Mouse (Mus musculus): ENCODE data around the gene Syne2.

Syne2 gene

DNA sequence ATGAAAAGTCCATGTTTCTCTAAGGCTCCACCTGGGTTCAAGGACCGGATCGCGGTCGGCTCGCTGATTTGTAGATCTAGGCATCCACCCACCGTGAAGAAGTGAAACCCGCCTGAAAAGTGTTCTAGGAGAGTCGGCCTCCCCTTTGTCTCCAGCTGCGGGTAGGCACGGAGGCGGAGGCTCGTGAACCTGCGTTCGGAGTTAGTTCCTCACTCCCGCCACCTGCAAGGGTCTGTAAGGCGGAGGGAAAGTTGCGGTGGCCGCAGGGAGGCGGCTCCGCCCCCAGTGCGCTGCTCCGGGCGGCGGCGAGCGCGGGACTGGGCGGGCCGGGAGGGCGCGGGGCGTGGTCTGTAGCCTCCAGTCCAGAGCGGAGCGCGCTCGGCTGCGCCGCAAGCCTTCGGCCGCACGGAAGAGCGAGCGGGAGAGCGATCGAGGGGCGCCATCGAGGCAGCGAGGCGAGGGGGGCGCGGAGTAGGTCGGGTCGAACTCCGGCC, at the start of gene Syne2:
Syne2 (plus strand) TSS at position 176 of the 494 bp plus-strand sequence.
- in situ Hi-C loops (cut with MboI; ENCODE audit: low sequenced_read_pairs), result no loop called here

DNA sequence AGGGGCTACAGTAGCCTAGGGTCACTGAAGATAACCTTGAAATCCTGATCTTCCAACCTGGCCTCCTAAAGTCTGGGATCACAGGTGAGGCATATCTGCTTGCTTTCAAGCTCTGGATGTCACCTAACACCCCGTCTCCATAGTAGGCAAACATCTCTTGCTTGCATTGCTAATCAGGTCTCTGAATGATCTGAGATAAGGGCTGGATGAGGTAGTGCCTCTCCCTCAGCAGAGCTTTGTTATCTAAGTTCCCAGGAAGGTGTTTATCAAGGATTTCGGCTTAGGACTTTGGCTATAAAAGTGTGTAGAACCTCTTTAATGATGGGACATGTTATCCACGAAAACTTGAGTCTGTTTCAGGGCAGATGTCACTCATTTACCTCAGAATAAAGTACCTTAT, 46.5 kb upstream of the Syne2 start:
- in situ Hi-C loops (cut with MboI; ENCODE audit: low sequenced_read_pairs), result loop anchor here (10.0 to 25.0 kb wide), 3 partner anchors 309 to 1459 kb away; partner anchors contain the start of genes Esr2 and Gm11042

DNA sequence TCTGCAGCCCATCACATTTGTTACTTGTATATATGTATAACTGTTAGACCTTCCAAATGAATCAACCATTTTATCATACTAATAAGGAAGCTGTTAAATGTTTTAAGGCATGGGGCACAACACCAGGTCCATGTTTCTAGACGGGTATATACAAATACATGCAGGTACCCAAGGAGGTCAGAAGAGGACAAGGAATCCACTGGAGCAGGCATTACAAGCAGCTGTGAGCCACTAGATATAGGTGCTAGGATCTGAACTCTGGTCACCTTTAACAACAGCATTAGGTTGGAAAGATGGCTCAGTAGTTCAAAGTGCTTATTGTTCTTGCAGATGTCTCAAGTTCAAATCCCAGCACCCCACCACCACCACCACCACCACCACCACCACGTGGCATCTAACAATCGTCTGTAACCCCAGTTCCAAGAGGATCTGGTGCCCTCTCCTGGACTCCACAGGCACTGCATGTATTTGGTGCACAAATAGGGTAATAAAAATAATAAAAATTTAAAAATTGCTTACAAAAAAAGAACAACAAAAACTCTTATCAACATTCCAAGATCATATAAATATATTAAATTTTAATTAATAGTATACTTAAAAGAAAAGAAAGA, 45.4 kb upstream of the Syne2 start:
- in situ Hi-C loops (cut with MboI; ENCODE audit: low sequenced_read_pairs), result loop anchor here (10.0 to 25.0 kb wide), 3 partner anchors 310 to 1460 kb away; partner anchors contain the start of genes Esr2 and Gm11042

DNA sequence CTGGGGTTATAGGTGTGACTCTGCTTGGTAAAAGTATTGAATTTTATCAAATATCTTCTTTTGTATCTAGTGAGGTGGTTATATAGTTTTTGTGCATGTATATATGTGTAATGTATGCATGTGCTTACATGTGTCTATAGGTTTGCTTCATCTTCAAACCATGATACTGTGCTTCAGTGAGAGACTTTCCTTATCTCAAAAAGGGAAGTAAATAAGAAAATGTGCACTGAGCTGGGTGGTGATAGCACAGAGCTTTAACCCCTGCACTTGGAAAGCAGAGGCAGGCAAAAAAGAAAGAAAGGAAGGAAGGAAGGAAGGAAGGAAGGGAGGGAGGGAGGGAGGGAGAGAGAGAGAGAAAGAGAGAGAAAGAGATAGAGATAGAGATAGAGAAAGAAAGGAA, 36.5 kb upstream of the Syne2 start:
- in situ Hi-C loops (cut with MboI; ENCODE audit: low sequenced_read_pairs), result loop anchor here (25.0 kb wide), 1 partner anchor 556 kb away; no protein-coding TSS in a partner anchor

DNA sequence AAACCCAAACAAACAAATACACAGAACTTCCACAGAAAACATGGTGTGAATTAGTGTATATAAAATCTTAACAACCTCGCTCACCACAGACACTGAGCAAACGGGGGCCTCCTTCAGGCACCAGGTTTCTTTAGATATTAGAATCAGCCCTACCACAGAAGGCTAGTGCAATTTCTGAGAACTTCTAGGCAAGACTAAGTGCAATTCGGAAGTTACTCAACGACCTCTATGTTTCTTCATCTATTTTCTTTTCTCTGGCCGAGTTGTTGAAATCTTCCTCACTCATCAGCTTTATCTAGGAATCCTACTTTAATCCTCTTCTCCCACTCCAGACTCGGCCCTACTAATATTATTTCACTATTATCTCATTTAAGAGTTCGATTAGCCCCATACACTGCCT, 35.9 kb upstream of the Syne2 start:
- in situ Hi-C loops (cut with MboI; ENCODE audit: low sequenced_read_pairs), result loop anchor here (25.0 kb wide), 1 partner anchor 555 kb away; no protein-coding TSS in a partner anchor

DNA sequence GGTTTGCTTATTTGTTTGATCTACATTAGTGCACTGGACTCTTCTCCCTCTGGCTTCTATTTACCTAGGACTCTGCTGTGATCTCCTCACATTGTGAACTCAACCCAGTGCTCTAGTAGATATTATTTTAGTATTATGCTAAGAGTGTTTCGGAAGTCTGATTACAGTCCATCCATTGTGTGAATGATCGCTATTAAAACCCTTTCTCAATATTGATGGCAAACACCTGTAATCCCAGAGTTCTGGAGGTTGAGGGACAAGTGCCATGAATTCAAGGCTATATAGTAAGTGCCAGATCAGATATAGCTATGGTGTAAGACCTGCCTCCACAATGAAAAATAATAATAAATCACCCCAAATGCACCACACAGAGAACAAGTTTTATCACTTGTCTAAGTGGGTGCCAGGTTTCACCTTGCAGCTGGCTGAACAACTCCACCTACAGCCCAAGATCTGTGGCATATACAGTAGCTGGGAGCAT, 33.6 kb upstream of the Syne2 start:
- in situ Hi-C loops (cut with MboI; ENCODE audit: low sequenced_read_pairs), result loop anchor here (25.0 kb wide), 1 partner anchor 553 kb away; no protein-coding TSS in a partner anchor

DNA sequence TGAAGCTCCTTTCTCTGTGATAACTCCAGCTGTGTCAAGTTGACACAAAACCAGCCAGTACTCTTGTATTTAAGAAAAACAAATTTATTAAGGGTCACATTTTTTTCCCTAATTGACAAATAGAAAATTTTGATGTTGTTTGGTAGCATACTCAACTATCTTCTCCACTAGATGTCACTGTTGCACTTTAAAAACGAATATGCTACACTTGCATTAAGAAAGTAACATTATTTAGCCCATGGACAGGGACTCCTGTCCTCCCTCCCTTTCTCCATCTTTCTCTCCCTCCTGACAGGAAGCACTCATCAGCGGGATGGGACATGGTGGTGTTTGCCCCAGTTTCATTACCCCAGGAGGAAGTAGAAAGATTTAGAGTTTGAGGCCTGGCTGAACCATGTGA, 31.3 kb upstream of the Syne2 start:
- in situ Hi-C loops (cut with MboI; ENCODE audit: low sequenced_read_pairs), result loop anchor here (25.0 kb wide), 1 partner anchor 551 kb away; no protein-coding TSS in a partner anchor

DNA sequence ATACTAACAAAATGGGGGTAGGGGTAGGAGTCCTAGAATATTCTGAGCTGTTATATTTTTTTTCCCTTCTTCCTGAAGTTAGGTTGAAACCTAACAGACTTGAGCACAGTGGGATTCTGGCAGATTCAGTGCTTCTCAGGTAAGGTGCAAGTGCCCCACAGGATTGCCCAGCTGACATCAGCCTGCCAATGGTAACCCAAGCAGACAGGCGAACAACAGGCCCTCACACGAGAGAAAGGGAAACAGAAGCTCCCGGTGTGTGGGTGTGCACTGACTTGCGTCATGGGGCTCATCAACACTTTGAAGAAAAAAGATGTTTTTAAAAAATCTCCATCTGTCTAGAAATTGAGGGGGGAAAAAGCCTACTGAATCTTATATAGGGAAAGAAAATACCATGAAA, 28.5 kb upstream of the Syne2 start:
- in situ Hi-C loops (cut with MboI; ENCODE audit: low sequenced_read_pairs), result loop anchor here (25.0 kb wide), 1 partner anchor 548 kb away; no protein-coding TSS in a partner anchor

DNA sequence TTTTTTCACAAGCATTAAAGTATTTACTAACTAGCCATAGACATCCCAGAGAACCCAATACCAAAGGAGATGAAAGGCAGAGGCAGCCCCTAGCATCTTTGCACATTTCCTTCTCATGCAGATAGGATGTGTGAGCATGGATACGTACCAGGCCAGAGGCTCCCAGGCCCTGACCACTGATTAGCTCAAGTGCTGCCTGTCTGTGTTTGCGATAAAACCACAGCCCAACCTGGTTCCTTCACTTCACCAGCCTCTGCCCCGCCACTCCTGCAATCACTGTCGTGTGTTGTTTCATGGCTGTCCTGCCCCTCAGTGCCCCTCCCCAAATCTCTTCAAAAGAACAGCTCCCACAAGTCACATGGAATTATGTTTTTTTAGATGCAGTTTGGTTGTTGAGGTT, 23.4 kb upstream of the Syne2 start:
- in situ Hi-C loops (cut with MboI; ENCODE audit: low sequenced_read_pairs), result loop anchor here (10.0 to 25.0 kb wide), 3 partner anchors 90 to 543 kb away; no protein-coding TSS in a partner anchor

DNA sequence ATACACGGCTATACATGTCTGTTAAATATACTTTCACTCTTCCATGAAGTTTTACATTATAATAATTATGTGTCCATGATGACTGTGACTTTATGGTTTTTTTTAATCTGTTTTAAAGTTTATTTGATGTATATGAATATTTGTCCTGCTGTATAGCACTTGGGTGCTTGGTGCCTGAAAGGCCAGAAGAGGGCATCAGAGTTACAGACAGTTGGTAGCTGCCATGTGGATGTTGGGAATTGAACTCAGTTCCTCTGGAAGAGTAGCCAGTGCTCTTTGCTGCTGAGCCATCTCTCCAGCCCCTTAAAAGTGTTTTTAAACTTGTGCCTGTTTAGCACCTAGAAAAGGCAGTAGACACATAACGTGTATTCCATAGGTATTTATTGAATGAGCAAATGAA, 21.4 kb upstream of the Syne2 start:
- in situ Hi-C loops (cut with MboI; ENCODE audit: low sequenced_read_pairs), result loop anchor here (10.0 to 25.0 kb wide), 3 partner anchors 88 to 541 kb away; no protein-coding TSS in a partner anchor

DNA sequence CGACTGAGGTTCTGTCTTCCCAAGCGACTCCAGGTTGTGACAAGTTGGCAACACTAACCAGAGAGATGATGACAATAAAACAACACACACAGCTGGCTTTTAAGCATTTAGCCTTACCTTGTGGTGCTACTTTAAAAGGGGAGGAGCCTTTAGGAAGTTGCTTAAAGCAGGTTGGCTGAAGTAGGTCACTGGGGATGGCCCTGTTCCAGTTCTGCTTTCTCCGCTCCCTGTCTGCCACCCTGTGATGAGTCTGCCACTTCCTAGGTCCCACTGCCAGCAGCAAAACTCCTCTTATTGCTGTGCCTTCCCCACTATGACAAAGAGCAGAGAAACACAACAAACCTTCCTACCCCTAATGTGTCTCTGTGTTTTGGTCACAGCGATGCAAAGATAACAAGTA, 11.7 kb upstream of the Syne2 start:
- in situ Hi-C loops (cut with MboI; ENCODE audit: low sequenced_read_pairs), result no loop called here

DNA sequence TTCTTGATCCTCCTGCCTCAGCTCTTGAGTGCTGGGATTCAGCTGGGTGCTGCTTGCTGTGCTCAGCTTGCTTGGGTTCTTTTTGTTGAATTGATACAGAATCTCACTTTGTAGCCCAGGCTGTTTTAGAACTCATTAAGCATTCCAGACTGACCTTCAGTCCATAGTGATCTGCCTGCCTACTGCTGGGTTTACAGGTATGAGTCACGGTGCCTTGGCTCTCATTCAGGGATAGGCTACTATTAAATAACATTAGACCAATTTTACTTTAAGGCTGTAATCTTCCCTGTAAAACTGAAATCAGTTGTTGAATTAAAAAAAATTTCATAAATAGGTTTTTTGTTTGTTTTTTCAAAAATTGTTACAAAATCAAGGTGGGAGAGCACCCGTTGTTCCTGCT, 4.2 kb upstream of the Syne2 start:
- in situ Hi-C loops (cut with MboI; ENCODE audit: low sequenced_read_pairs), result no loop called here

DNA sequence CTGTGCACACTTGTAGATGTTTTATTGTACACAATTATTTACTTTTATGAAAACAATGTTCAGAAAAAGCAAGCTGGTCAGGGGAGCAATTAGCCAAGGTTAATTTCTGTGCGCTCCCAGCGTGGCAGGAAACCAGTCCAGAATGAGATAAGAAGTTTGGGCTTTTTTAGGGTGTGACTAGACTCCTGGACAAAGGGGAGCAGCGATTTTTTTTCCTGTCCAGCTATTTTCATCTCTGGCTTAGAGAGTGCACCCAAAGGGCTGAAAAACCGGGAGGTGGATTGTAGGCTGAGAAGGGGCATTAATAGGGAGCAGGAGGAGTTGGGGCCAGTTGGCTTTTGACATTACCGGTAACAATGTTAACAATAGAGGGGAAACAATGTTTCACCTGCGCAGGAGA, 3.4 kb upstream of the Syne2 start:
- in situ Hi-C loops (cut with MboI; ENCODE audit: low sequenced_read_pairs), result no loop called here

DNA sequence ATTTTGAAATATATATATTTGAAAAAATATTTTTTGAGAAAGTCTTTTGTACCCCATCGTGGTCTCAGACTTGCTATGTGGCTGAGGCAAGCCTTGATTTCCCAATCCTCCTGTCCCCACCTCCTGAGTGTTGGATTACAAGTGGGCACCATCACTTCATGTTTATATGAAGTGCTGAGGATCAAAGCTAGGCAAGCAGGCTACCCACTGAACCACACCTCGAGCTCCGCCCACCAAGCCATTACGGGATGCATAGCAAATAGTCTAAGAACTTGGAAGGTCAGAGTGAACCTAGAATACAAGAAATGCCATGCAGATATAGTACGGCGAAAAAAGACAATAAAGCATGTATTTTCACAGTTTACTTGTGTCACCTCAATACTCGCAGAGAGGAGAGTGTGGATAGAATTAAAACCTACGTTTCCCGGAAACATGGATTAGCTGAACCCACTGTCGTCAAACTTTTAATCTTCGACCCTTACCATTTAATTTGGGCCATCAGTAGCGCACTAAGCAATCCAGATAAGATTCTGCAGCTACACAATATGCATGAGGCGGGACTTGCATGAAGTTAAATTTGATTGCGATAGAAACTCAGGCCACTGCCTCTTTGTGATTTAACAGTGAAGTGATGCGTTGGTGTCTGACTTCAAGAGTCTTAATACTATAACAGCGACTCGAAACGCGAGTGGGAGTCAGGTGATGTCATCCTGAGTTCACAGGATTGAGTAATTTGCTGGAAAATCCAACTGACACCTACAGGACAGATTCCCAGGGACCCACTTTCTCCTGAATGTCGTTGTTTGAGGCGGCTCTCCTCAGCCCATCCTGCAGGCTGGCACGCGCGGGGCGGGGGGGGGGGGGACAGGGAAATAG, 715 bp upstream of the Syne2 start:
- in situ Hi-C loops (cut with MboI; ENCODE audit: low sequenced_read_pairs), result no loop called here

DNA sequence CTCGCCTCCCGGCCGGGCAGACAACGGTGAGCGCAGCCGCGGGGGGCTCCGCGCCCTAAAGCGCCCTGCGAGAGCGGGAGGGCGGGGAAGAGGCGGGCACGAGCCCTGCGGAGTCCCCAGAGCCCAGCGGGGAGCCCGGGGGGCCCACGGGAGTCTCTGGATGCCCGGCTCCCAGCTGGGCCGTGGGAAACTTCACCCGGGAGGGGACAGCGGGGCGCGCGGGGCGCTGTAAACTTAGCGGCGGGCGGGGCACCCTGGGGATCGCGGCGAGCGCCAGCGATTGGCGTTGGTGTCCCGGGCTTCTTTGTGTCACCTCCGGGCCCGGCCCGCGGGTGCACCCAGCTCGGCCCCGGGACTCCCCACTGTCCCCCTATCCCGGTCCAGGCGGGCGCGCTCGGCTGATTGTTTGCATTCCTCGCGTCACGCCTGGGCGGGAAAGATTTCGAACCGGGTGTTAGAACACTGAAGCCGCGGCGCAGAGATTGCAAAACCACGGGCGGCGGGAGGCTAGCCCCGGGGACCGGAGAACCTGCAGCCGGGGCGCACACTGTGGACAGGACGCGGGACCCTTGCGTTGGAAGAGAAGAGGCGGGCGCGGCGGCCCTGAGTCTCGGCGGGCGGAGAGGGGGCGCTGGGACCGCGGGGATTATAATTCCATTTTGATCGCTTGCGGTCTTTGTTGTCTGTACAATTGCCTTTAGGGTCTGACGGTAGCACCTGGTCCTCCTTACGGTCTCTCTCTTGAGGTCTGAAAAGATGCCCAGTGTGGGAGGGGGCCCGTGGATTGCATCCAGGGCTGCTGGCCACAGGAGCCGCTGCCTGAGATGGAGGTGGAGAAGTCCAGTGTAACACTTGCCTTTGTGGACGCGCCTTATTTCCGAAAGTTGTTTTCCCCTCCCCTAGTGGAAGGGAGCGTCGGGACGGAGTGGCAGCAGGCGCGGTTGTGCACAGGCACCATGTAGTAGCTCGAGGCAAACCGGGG, 810 bp downstream of the Syne2 start:
- in situ Hi-C loops (cut with MboI; ENCODE audit: low sequenced_read_pairs), result no loop called here

DNA sequence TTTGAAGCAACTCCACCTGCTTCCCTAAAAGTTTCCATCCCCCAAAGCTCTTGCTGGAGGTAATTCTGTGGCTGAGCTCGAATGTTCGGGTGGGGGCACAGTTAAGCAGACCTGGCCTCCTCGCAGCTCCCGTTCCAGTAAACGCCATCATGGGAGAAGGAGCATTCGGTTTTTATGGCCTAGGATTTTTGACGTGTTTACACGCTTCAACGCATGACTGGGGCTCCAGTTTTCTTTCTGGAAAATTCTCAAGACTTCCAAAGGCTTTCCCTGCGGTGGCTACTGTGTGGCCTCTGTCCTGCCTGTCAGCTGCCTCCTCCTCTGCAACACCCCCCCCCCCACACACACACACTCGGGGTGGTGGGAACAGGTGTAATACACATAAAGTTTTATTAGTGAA, 1.5 kb downstream of the Syne2 start:
- in situ Hi-C loops (cut with MboI; ENCODE audit: low sequenced_read_pairs), result no loop called here

DNA sequence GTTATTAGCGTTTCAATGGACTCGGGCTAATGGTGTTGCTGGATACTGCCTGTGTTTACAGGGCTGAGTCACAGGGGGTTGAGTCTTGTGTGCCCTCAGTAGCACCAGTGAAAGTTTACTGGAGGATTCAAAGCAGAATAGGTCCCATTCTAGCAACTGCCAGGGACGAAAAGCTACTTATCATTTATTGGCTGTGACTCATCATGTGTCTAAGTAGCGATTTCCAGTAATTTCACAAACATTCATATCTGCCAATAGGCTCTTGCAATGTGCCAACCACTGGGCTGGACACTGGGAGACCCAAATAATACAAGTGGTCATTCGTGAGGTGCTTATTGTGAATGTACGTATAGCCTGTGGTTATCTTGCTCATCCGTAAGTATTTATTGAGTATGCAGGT, 2.3 kb downstream of the Syne2 start:
- in situ Hi-C loops (cut with MboI; ENCODE audit: low sequenced_read_pairs), result no loop called here

DNA sequence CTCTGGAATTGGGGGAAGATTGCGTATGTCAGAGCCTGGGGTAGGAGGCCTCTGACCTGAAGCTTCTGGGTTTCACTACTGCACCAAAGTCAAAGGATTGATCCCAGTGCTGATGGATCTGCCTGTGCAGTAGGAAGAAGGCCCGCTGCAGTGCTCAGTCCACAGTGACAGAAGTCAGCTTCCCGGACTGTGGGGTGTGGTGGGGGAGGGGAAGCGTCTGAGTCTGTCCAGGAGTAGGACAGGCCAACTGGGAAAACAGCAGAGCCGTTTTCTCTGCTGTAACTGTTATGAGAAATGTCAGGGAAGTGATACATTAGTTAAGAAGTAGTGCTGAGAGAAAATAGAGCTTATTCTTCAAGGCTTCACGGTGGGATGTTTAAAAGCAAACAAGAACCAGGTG, 4.2 kb downstream of the Syne2 start:
- in situ Hi-C loops (cut with MboI; ENCODE audit: low sequenced_read_pairs), result no loop called here

DNA sequence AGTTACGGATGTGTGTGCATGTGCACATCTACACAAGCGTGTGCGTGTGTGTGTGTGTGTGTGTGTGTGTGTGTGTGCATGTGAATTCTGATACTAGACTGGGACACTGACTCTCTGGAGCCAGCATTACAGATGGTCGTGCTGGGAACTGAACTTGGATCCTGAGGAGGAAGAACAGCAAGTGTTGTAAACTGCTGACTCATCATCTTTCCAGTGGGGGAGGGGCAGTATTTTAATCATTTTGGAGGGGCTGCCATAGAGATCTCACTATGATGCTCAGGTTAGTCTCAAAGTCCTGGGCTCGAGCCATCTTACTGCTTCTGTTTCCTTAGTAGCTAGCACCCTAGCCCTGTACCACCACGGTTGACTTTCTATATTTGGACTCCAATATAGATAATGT, 5.5 kb downstream of the Syne2 start:
- in situ Hi-C loops (cut with MboI; ENCODE audit: low sequenced_read_pairs), result no loop called here

DNA sequence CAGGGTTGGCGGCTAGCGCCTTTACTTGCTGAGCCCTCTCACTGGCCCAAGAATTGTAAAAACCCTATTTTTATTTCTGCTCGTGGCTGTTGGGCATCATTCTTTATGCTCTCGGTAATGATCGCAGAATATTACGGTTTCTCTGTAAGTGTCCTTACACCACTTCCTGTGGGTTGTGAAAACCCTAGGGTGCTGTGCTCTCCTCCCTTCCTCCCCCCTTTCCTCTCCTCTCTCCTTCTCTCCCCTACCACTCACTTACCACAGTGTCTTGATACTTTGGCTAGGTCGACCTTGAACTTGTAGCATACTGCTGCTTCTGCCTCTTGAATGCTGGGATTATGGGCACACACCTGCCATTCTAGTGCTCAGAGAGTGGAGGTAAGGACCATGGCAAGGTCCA, 7.5 kb downstream of the Syne2 start:
- in situ Hi-C loops (cut with MboI; ENCODE audit: low sequenced_read_pairs), result no loop called here
